Mouse (Mus musculus) neural tube, embryonic 11.5 days (tissue): ENCODE measurements at regions not wholly inside any gene's neighbourhood (a gene's known extent, or its start where the extent isn't known, plus 50 kb on each side); places are given as distances from the start of the nearest gene placed in this dataset.

Experiments
- ATAC-seq: fragments of 200-750 bp; cut with Nextera tagmentation; 2 replicates; pipeline ENCODE4 v1.8.0; 2017; ENCODE audit warnings: moderate number of reproducible peaks, mild to moderate bottlenecking, moderate TSS enrichment, moderate library complexity; ENCODE audit not compliant: insufficient read depth, low FRiP score, low TSS enrichment
- DNase-seq: peaks from one replicate; pipeline ENCODE4 v3.0.0-alpha.2; 2015; ENCODE audit warnings: low spot score
- H3K27ac ChIP-seq: fragments of 300-500 bp; sonication (generic); 2 replicates; pipeline ENCODE4 v1.5.1; 2014; ENCODE audit warnings: low read depth, mild to moderate bottlenecking, low read length
- H3K27me3 ChIP-seq: fragments of 300-500 bp; sonication (generic); 2 replicates; pipeline ENCODE4 v1.6.1; 2014; ENCODE audit warnings: mild to moderate bottlenecking, low read length, mixed read lengths; ENCODE audit not compliant: control insufficient read depth, insufficient read depth
- H3K36me3 ChIP-seq: fragments of 300-500 bp; sonication (generic); 2 replicates; pipeline ENCODE4 v1.6.1; 2014; ENCODE audit warnings: mild to moderate bottlenecking, low read length, moderate library complexity, mixed read lengths; ENCODE audit not compliant: control insufficient read depth, insufficient read depth
- H3K4me1 ChIP-seq: fragments of 300-500 bp; sonication (generic); 2 replicates; pipeline ENCODE4 v1.6.1; 2014; ENCODE audit warnings: low read length, mixed read lengths; ENCODE audit not compliant: control insufficient read depth, insufficient read depth
- H3K4me2 ChIP-seq: fragments of 300-500 bp; sonication (generic); 2 replicates; pipeline ENCODE4 v1.6.1; 2014; ENCODE audit warnings: low read depth, mild to moderate bottlenecking, moderate library complexity
- H3K4me3 ChIP-seq: fragments of 300-500 bp; sonication (generic); 2 replicates; pipeline ENCODE4 v1.5.1; 2014; ENCODE audit warnings: low read depth, low read length
- H3K9ac ChIP-seq: fragments of 300-500 bp; sonication (generic); 2 replicates; pipeline ENCODE4 v1.6.1; 2014; ENCODE audit warnings: mild to moderate bottlenecking, low read length
- H3K9me3 ChIP-seq: fragments of 300-500 bp; sonication (generic); 2 replicates; pipeline ENCODE4 v1.6.1; 2016; ENCODE audit warnings: low read length; ENCODE audit not compliant: control insufficient read depth
- WGBS: fragments of 180-500 bp; shearing (Covaris S2); extraction: QIAGEN DNeasy Blood & Tissue Kit; methylation state at CpG from one replicate; pipeline ENCODE4 v1.1.7; 2014; 5-methylcytosine and 5-hydroxymethylcytosine counted together

DNA sequence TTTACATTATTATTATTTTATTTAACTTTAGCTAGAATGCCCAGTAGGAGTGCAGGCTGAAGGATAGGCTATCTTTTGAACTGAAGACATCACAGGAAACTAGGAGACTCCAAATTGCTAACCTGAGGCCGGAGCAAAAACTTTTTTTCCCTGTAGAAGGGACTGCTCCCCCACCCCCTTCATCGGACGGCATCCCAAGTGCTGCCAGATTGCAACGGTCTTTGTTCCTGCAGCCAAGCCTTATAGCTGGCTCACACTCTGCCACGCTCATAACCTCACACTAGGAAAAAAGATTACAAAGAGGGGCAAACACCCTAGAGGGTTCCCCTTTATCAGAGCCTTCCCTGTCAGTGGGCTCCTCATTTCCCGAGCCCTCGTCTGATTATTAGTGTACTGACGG lies 896.7 kb downstream of the 5730522E02Rik start:
- WGBS = 14% methylated on average over 8 of the region's 8 CpGs
- ATAC-seq (peak; percentile 63; the same call in 1 of the 2 replicates), DNase-seq (no peak)
- H3K4me3 ChIP-seq = no peak overlapping the region
- H3K27ac ChIP-seq = no peak overlapping the region
- no peak overlapping the region for H3K9ac ChIP-seq
- H3K36me3 ChIP-seq = no peaks in the 10 kb centered on the region
- H3K27me3 ChIP-seq = no peaks in the 10 kb centered on the region
- no peak overlapping the region for H3K4me2 ChIP-seq
- no peaks in the 10 kb centered on the region for H3K9me3 ChIP-seq
- peaks cover 5% of the 10 kb centered on the region for H3K4me1 ChIP-seq

DNA sequence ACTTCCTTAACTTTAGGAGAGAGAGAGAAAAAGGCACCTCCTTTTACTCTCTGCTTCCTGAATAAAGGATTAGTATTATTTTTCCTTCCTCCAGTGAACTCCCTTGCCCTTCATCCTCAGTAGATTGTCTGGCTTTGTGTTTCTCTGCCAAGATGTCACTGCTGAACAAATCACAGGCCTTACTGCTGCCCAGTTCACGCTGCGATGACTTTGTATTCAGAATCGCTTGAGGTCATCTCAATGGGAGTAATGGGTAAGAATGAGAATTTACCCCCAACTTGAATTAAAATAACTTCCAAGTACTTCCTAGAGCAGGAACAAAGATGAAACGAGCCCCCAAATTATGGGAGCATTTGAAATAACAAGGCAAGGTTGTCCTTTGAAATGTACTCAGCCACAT lies 897.3 kb downstream of the 5730522E02Rik start:
- Histone ChIP-seq H3K36me3 (no peaks in the 10 kb centered on the region), H3K4me2 (no peak overlapping the region), H3K4me1 (peaks cover 5% of the 10 kb centered on the region), H3K27ac (no peak overlapping the region), H3K4me3 (no peak overlapping the region), H3K27me3 (no peaks in the 10 kb centered on the region), H3K9ac (no peak overlapping the region), H3K9me3 (no peaks in the 10 kb centered on the region)
- no peak for DNase-seq
- ATAC-seq = no peak
- WGBS = 35% methylated on average over 4 of the region's 4 CpGs

GRCm38 (mm10) chr11:25310754-25311153 lies 899.8 kb downstream of the 5730522E02Rik start:
- 57% methylated on average over 3 of the region's 3 CpGs for WGBS
- DNase-seq (no peak), ATAC-seq (no peak)
- Histone ChIP-seq H3K4me2 (no peak overlapping the region), H3K27ac (no peak overlapping the region), H3K36me3 (no peaks in the 10 kb centered on the region), H3K4me1 (peaks cover 5% of the 10 kb centered on the region), H3K4me3 (no peak overlapping the region), H3K27me3 (no peaks in the 10 kb centered on the region), H3K9me3 (no peaks in the 10 kb centered on the region), H3K9ac (no peak overlapping the region)

DNA sequence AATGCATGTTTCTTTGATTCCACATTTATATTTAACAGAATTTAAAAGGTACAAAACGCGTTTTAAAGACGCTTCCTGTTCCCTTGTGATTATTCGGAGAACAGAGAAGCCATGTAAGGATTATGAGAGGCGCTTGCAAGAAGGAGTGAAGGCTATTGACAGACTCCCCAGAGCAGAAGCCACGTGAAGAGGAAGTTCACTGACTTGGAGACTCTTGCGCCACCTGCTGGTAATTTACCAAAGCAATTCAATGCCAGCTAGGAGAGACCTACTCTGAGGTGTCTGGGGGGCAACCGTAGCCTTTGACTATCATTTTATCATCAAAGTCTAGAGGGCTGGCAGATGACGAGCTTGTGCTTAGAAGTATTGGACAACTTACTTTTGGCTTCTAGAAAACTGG lies 909.4 kb downstream of the 5730522E02Rik start:
- 30% methylated on average over 9 of the region's 9 CpGs for WGBS
- Histone ChIP-seq H3K4me3 (no peak overlapping the region), H3K4me2 (no peak overlapping the region), H3K36me3 (no peaks in the 10 kb centered on the region), H3K9ac (no peak overlapping the region), H3K27me3 (no peaks in the 10 kb centered on the region), H3K27ac (no peak overlapping the region), H3K4me1 (no peaks in the 10 kb centered on the region), H3K9me3 (no peaks in the 10 kb centered on the region)
- no peak for ATAC-seq
- peak; percentile 57 for DNase-seq

GRCm38 (mm10) chr11:25288346-25288745 lies 922.2 kb downstream of the 5730522E02Rik start:
- H3K27me3 ChIP-seq = no peaks in the 10 kb centered on the region
- WGBS = 70% methylated on average over 13 of the region's 13 CpGs
- no peak overlapping the region for H3K27ac ChIP-seq
- H3K4me2 ChIP-seq = no peak overlapping the region
- no peaks in the 10 kb centered on the region for H3K9me3 ChIP-seq
- H3K9ac ChIP-seq = no peak overlapping the region
- H3K36me3 ChIP-seq = no peaks in the 10 kb centered on the region
- H3K4me1 ChIP-seq = no peaks in the 10 kb centered on the region
- no peak overlapping the region for H3K4me3 ChIP-seq
- no peak for DNase-seq
- ATAC-seq = no peak

DNA sequence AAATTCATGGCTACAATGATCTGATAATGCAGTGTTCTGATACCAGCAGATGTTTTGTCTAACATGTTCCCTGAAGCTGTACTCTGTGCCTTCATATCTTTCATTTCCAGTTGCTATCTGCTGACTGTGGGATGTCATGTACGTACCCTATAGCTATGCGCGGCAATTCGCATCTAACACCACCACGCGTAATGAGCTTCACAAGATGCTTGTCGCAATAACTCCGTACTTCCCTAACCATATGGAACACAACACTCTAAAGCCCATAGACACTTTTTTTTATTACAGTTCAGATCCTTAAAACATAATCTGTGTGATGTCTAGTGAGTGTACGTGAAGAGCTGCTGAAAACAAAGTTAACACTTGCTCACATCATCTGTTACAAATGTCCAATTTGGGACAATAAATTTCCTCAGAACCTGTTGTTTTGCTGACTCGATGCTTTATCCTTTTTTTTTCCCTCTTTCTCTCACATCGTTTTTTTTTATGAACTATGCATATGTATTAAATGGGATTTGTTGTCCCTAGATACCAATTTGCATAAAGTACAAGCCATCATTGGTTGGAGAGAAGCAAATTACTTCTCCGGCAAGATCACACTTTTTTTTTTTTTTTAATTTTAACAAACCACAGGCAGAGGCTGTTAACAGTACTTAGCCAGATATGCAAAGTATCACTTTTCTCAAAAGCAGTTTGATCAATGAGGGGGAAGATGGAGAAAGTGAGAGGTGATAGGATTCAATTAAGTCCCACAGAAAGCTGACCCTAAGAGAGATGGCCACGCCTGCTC lies 922.9 kb downstream of the 5730522E02Rik start:
- no peaks in the 10 kb centered on the region for H3K27me3 ChIP-seq
- ATAC-seq (no peak), DNase-seq (no peak)
- H3K4me2 ChIP-seq = no peak overlapping the region
- H3K4me3 ChIP-seq = no peak overlapping the region
- no peak overlapping the region for H3K9ac ChIP-seq
- H3K9me3 ChIP-seq = no peaks in the 10 kb centered on the region
- 83% methylated on average over 13 of the region's 13 CpGs for WGBS
- H3K4me1 ChIP-seq = no peaks in the 10 kb centered on the region
- H3K36me3 ChIP-seq = no peaks in the 10 kb centered on the region
- H3K27ac ChIP-seq = no peak overlapping the region

GRCm38 (mm10) chr11:25269936-25270540 lies 940.5 kb downstream of the 5730522E02Rik start:
- 8% methylated on average over 7 of the region's 7 CpGs for WGBS
- ATAC-seq (0 out of 2 replicates have a peak, but pooled peaks have one; percentile 13), DNase-seq (peak; percentile 12)
- no peak overlapping the region for H3K4me3 ChIP-seq
- no peaks in the 10 kb centered on the region for H3K27me3 ChIP-seq
- H3K4me1 ChIP-seq = peaks cover 6% of the 10 kb centered on the region; the same call in 1 of the 2 replicates
- no peaks in the 10 kb centered on the region for H3K9me3 ChIP-seq
- no peak overlapping the region for H3K27ac ChIP-seq
- H3K9ac ChIP-seq = no peak overlapping the region
- no peak overlapping the region for H3K4me2 ChIP-seq
- H3K36me3 ChIP-seq = no peaks in the 10 kb centered on the region

GRCm38 (mm10) chr11:25262906-25263305 lies 947.7 kb downstream of the 5730522E02Rik start:
- H3K4me3 ChIP-seq = no peak overlapping the region
- H3K36me3 ChIP-seq = no peaks in the 10 kb centered on the region
- H3K4me1 ChIP-seq = peaks cover 5% of the 10 kb centered on the region; the same call in 1 of the 2 replicates
- DNase-seq (no peak), ATAC-seq (peak; percentile 45; the same call in 1 of the 2 replicates)
- no peak overlapping the region for H3K9ac ChIP-seq
- no peaks in the 10 kb centered on the region for H3K27me3 ChIP-seq
- no peaks in the 10 kb centered on the region for H3K9me3 ChIP-seq
- H3K27ac ChIP-seq = no peak overlapping the region
- WGBS = 17% methylated on average over 4 of the region's 4 CpGs
- no peak overlapping the region for H3K4me2 ChIP-seq

GRCm38 (mm10) chr11:25259691-25260090 lies 950.9 kb downstream of the 5730522E02Rik start:
- H3K27ac ChIP-seq = no peak overlapping the region
- H3K4me3 ChIP-seq = no peak overlapping the region
- H3K4me2 ChIP-seq = no peak overlapping the region
- H3K4me1 ChIP-seq = peaks cover 5% of the 10 kb centered on the region; the same call in 1 of the 2 replicates
- no peaks in the 10 kb centered on the region for H3K9me3 ChIP-seq
- no peak for DNase-seq
- H3K9ac ChIP-seq = no peak overlapping the region
- ATAC-seq = no peak
- WGBS = 83% methylated on average over 1 of the region's 1 CpGs
- H3K36me3 ChIP-seq = no peaks in the 10 kb centered on the region
- H3K27me3 ChIP-seq = no peaks in the 10 kb centered on the region
